Comparison of ENCODE assay signal across 7 mouse cellular contexts in genomic region chr14:124669739-124670138, GRCm38 (mm10). TPM values are rescaled to one million over a fixed set of nuclear protein-coding genes. Genes with fewer than 3 reads are reported as not detected.
A peak's percentile ranks its signal among the peaks of the same experiment; 100 is the strongest.
DNase-seq lines count a peak whose midpoint lies in the region; ATAC-seq lines count a peak whose summit lies in the region.

No protein-coding gene starts in this region.

- peaks cover 2% of the 10 kb centered on the region; the same call in 1 of the 2 replicates for H3K27me3 ChIP-seq in embryonic facial prominence, embryonic 11.5 days (ENCODE audit: control insufficient read depth, insufficient read depth, low read length)
- H3K27me3 ChIP-seq in intestine, embryonic 16.5 days (replicated peaks; ENCODE audit: control insufficient read depth, insufficient read depth, low read length), result 0 out of 2 replicates have a peak, but pooled peaks cover 2% of the 10 kb centered on the region
- H3K27me3 ChIP-seq in neural tube, embryonic 11.5 days (ENCODE audit: control insufficient read depth, insufficient read depth, low read length), result no peaks in the 10 kb centered on the region

- H3K4me2 ChIP-seq in embryonic facial prominence, embryonic 11.5 days (ENCODE audit: low read depth, low read length), result no peak overlapping the region
- no peak overlapping the region for H3K4me2 ChIP-seq in intestine, embryonic 16.5 days (ENCODE audit: low read depth, low read length)
- H3K4me2 ChIP-seq in neural tube, embryonic 11.5 days (ENCODE audit: low read depth), result no peak overlapping the region

- H3K9ac ChIP-seq in embryonic facial prominence, embryonic 11.5 days (replicated peaks; ENCODE audit: low read length), result no peak overlapping the region
- H3K9ac ChIP-seq in intestine, embryonic 16.5 days (ENCODE audit: low read depth, low read length), result no peak overlapping the region
- H3K9ac ChIP-seq in neural tube, embryonic 11.5 days (ENCODE audit: low read length), result no peak overlapping the region

- ATAC-seq in embryonic facial prominence, embryonic 11.5 days (replicated peaks; ENCODE audit: insufficient number of reproducible peaks, low FRiP score, low TSS enrichment, low read depth), result peak; percentile 98
- peak; percentile 42; the same call in 1 of the 2 replicates for ATAC-seq in intestine, embryonic 16.5 days
- peak; percentile 97 for ATAC-seq in neural tube, embryonic 11.5 days (ENCODE audit: insufficient read depth, low FRiP score, low TSS enrichment)
- no peak for ATAC-seq in erythroblast, adult 5-6 weeks (replicated peaks; ENCODE audit: low FRiP score, poor library complexity, severe bottlenecking)

- H3K9me3 ChIP-seq in embryonic facial prominence, embryonic 11.5 days (replicated peaks; ENCODE audit: control insufficient read depth, low read length), result no peaks in the 10 kb centered on the region
- no peaks in the 10 kb centered on the region for H3K9me3 ChIP-seq in intestine, embryonic 16.5 days (ENCODE audit: control insufficient read depth, low read length)
- H3K9me3 ChIP-seq in neural tube, embryonic 11.5 days (ENCODE audit: control insufficient read depth, low read length), result no peaks in the 10 kb centered on the region

- intact Hi-C loops in heart, postnatal 14 days (cut with DNase I), result loop anchor here (10.0 kb wide), 1 partner anchor 105 kb away; no protein-coding TSS in a partner anchor

- 11% methylated on average over 7 of the region's 7 CpGs for WGBS in embryonic facial prominence, embryonic 11.5 days
- 14% methylated on average over 7 of the region's 7 CpGs for WGBS in intestine, embryonic 16.5 days
- 6% methylated on average over 7 of the region's 7 CpGs for WGBS in neural tube, embryonic 11.5 days

- H3K4me3 ChIP-seq in embryonic facial prominence, embryonic 11.5 days (ENCODE audit: low read depth, low read length), result no peak overlapping the region
- no peak overlapping the region for H3K4me3 ChIP-seq in intestine, embryonic 16.5 days (ENCODE audit: low read length)
- no peak overlapping the region for H3K4me3 ChIP-seq in neural tube, embryonic 11.5 days (ENCODE audit: low read depth, low read length)

- peak; percentile 1 for DNase-seq in lung, postnatal 10 days
- DNase-seq in lung, postnatal 14 days, result no peak
- peak; percentile 94 for DNase-seq in embryonic facial prominence, embryonic 11.5 days (ENCODE audit: low spot score)
- peak; percentile 91 for DNase-seq in neural tube, embryonic 11.5 days (ENCODE audit: low spot score)
- DNase-seq in heart, postnatal 14 days, result no peak

- H3K27ac ChIP-seq in embryonic facial prominence, embryonic 11.5 days (replicated peaks; ENCODE audit: low read depth, low read length), result no peak overlapping the region
- no peak overlapping the region for H3K27ac ChIP-seq in intestine, embryonic 16.5 days (ENCODE audit: low read length)
- H3K27ac ChIP-seq in neural tube, embryonic 11.5 days (ENCODE audit: low read depth, low read length), result no peak overlapping the region

- no peaks in the 10 kb centered on the region for H3K36me3 ChIP-seq in embryonic facial prominence, embryonic 11.5 days (replicated peaks; ENCODE audit: control insufficient read depth, insufficient read depth, low read depth, low read length)
- no peaks in the 10 kb centered on the region for H3K36me3 ChIP-seq in intestine, embryonic 16.5 days (ENCODE audit: control insufficient read depth, insufficient read depth, low read length)
- H3K36me3 ChIP-seq in neural tube, embryonic 11.5 days (ENCODE audit: control insufficient read depth, insufficient read depth, low read length), result no peaks in the 10 kb centered on the region

- no peaks in the 10 kb centered on the region; the same call in 1 of the 2 replicates for H3K4me1 ChIP-seq in embryonic facial prominence, embryonic 11.5 days (ENCODE audit: control insufficient read depth, insufficient read depth, low read length)
- no peaks in the 10 kb centered on the region; the same call in 1 of the 2 replicates for H3K4me1 ChIP-seq in intestine, embryonic 16.5 days (ENCODE audit: control insufficient read depth, insufficient read depth, low read length)
- peaks cover 4% of the 10 kb centered on the region; the same call in 1 of the 2 replicates for H3K4me1 ChIP-seq in neural tube, embryonic 11.5 days (ENCODE audit: control insufficient read depth, insufficient read depth, low read length)

RNA-seq across cellular contexts. Expression of gene Fgf14, which starts 7.2 kb away (rescaled TPM):
- 1.2 and 1.5 TPM in 2 replicates for polyA plus RNA-seq in embryonic facial prominence, embryonic 11.5 days (2014; fragmentation: Nextera tagmentation; extraction: Ambion mirVana)
- 1.3 and 1.4 TPM in 2 replicates for polyA plus RNA-seq in intestine, embryonic 16.5 days (2015; fragmentation: Nextera tagmentation; extraction: Ambion mirVana)
- 6.0 and 7.5 TPM in 2 replicates for polyA plus RNA-seq in neural tube, embryonic 11.5 days (2014; fragmentation: Nextera tagmentation; extraction: Ambion mirVana)
- total RNA-seq in erythroblast, adult 5-6 weeks (2015; ENCODE audit: low replicate concordance), result not detected in 2 replicates
- not detected in 2 replicates for total RNA-seq in erythroblast, adult 5-6 weeks (2017; ENCODE audit: low replicate concordance)
- 1 to 10 TPM; 1.4 to 1.5 TPM for total RNA-seq in heart, postnatal 14 days (2021)

Comparison
In these comparisons a context has a peak if more than half of its experiments do, and no peak if none do; other contexts are left out.
1. DNase-seq: peak in lung, postnatal 10 days (single experiment), embryonic facial prominence, embryonic 11.5 days (single experiment) and neural tube, embryonic 11.5 days (single experiment); none in lung, postnatal 14 days (single experiment) and heart, postnatal 14 days (0 of 2).